Mouse (Mus musculus): Measurements from ENCODE around the gene Necab3. TPM values are rescaled to one million over a fixed set of nuclear protein-coding genes. Genes with fewer than 3 reads are reported as not detected.

Necab3 gene
- polyA plus RNA-seq, 1 experiment, result 0.46 TPM

GRCm38 (mm10) chr2:154580586-154580985 is 21.9 kb upstream of the Necab3 start:
- no peaks in the 10 kb centered on the region for H3K36me3 ChIP-seq (ENCODE audit: control insufficient read depth, insufficient read depth)
- no peaks in the 10 kb centered on the region for H3K27me3 ChIP-seq (ENCODE audit: control insufficient read depth, insufficient read depth, insufficient read length)
- TF ChIP-seq MYOD1 (IDR thresholded peaks at IDR 0.05; ENCODE audit: control insufficient read depth, insufficient read length, low read depth) (no peak), CTCF (IDR thresholded peaks at IDR 0.05; ENCODE audit: control insufficient read depth, insufficient read depth, insufficient read length) (no peak), FOSL1 (IDR thresholded peaks at IDR 0.05; ENCODE audit: insufficient read depth, low read length, poor library complexity, severe bottlenecking) (no peak), MAX (IDR thresholded peaks at IDR 0.05) (no peak), USF1 (IDR thresholded peaks at IDR 0.05; ENCODE audit: low read depth) (no peak), CEBPB (IDR thresholded peaks at IDR 0.05; ENCODE audit: low read depth) (no peak), MYOG (IDR thresholded peaks at IDR 0.05; ENCODE audit: control insufficient read depth, extremely low read depth, insufficient read length) (no peak)
- no peak overlapping the region for H3K4me3 ChIP-seq (ENCODE audit: insufficient read depth, poor library complexity, severe bottlenecking)
- H3ac ChIP-seq (ENCODE audit: control insufficient read depth, insufficient read length, low read depth), result no peak overlapping the region
- no peaks in the 10 kb centered on the region for H3K79me2 ChIP-seq (ENCODE audit: control insufficient read depth, insufficient read depth)
- H3K79me3 ChIP-seq (ENCODE audit: low read depth), result no peaks in the 10 kb centered on the region

GRCm38 (mm10) chr2:154577744-154578067 is 19.0 kb upstream of the Necab3 start:
- H3ac ChIP-seq (ENCODE audit: control insufficient read depth, insufficient read length, low read depth), result no peak overlapping the region
- H3K4me3 ChIP-seq (ENCODE audit: insufficient read depth, poor library complexity, severe bottlenecking), result no peak overlapping the region
- no peaks in the 10 kb centered on the region for H3K79me2 ChIP-seq (ENCODE audit: control insufficient read depth, insufficient read depth)
- H3K27me3 ChIP-seq (ENCODE audit: control insufficient read depth, insufficient read depth, insufficient read length), result no peaks in the 10 kb centered on the region
- no peaks in the 10 kb centered on the region for H3K36me3 ChIP-seq (ENCODE audit: control insufficient read depth, insufficient read depth)
- TF ChIP-seq CTCF (IDR thresholded peaks at IDR 0.05; ENCODE audit: control insufficient read depth, insufficient read depth, insufficient read length) (no peak), FOSL1 (IDR thresholded peaks at IDR 0.05; ENCODE audit: insufficient read depth, low read length, poor library complexity, severe bottlenecking) (no peak), MYOG (IDR thresholded peaks at IDR 0.05; ENCODE audit: control insufficient read depth, extremely low read depth, insufficient read length) (no peak)
- no peaks in the 10 kb centered on the region for H3K79me3 ChIP-seq (ENCODE audit: low read depth)

DNA sequence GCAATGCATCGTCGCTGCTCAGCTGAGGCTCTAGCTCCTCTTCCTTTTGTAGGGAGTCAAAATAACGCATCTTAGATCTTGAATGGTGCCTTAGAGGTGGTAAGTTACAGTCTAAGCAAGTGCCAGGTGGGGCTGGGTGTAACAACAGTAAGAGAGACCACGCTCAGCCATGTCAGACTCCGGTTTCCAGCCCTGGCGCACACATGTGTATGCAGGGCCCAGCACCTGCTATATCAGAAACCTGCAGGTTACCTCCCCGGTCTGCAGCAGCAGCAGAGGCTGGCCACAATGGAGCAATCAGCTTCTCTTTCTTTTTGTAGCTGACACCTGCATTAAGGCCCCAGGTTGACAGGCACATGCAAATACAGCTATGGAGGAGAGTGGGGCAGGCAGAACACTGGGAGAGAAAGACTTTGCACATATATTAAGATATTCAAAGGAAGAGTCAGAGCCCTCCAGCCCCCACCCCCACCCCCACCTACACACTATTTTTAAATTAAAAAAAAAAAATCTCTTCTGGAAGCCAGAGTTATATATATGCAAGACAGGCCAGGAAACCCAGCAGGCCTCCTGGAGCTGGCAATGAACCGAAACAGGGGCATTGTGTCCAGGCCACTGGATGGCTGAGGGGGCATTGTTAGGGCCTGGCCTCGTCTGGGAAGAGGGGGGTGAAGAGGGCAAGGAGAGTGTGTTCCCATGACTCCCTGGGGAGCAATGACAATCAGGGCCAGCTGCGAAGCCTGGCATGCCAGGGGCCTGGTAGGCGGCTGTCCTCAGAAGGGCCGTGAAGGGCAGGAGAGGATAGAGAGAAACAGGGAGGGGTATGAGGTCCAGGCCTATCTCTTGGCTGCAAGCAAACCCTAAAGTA is 18.4 kb upstream of the Necab3 start:
- TF ChIP-seq CTCF (IDR thresholded peaks at IDR 0.05; ENCODE audit: control insufficient read depth, insufficient read depth, insufficient read length), result no peak
- TF ChIP-seq USF1 (IDR thresholded peaks at IDR 0.05; ENCODE audit: low read depth), result no peak
- no peak for TF ChIP-seq MYOG (IDR thresholded peaks at IDR 0.05; ENCODE audit: control insufficient read depth, extremely low read depth, insufficient read length)
- TF ChIP-seq MYOD1 (IDR thresholded peaks at IDR 0.05; ENCODE audit: control insufficient read depth, insufficient read length, low read depth), result no peak
- TF ChIP-seq MAX (IDR thresholded peaks at IDR 0.05), result no peak
- no peak for TF ChIP-seq FOSL1 (IDR thresholded peaks at IDR 0.05; ENCODE audit: insufficient read depth, low read length, poor library complexity, severe bottlenecking)
- no peak for TF ChIP-seq CEBPB (IDR thresholded peaks at IDR 0.05; ENCODE audit: low read depth)
- H3K4me3 ChIP-seq (ENCODE audit: insufficient read depth, poor library complexity, severe bottlenecking), result no peak overlapping the region
- no peaks in the 10 kb centered on the region for H3K79me3 ChIP-seq (ENCODE audit: low read depth)
- H3K27me3 ChIP-seq (ENCODE audit: control insufficient read depth, insufficient read depth, insufficient read length), result no peaks in the 10 kb centered on the region
- no peaks in the 10 kb centered on the region for H3K36me3 ChIP-seq (ENCODE audit: control insufficient read depth, insufficient read depth)
- H3ac ChIP-seq (ENCODE audit: control insufficient read depth, insufficient read length, low read depth), result no peak overlapping the region
- no peaks in the 10 kb centered on the region for H3K79me2 ChIP-seq (ENCODE audit: control insufficient read depth, insufficient read depth)

GRCm38 (mm10) chr2:154574271-154574670 is 15.6 kb upstream of the Necab3 start:
- no peaks in the 10 kb centered on the region for H3K36me3 ChIP-seq (ENCODE audit: control insufficient read depth, insufficient read depth)
- H3K79me2 ChIP-seq (ENCODE audit: control insufficient read depth, insufficient read depth), result peaks cover under 1% of the 10 kb centered on the region
- H3K27me3 ChIP-seq (ENCODE audit: control insufficient read depth, insufficient read depth, insufficient read length), result no peaks in the 10 kb centered on the region
- no peak overlapping the region for H3K4me3 ChIP-seq (ENCODE audit: insufficient read depth, poor library complexity, severe bottlenecking)
- no peak overlapping the region for H3ac ChIP-seq (ENCODE audit: control insufficient read depth, insufficient read length, low read depth)
- TF ChIP-seq USF1 (IDR thresholded peaks at IDR 0.05; ENCODE audit: low read depth), result no peak
- no peak for TF ChIP-seq MAX (IDR thresholded peaks at IDR 0.05)
- TF ChIP-seq CTCF (IDR thresholded peaks at IDR 0.05; ENCODE audit: control insufficient read depth, insufficient read depth, insufficient read length), result no peak
- TF ChIP-seq MYOG (IDR thresholded peaks at IDR 0.05; ENCODE audit: control insufficient read depth, extremely low read depth, insufficient read length), result no peak
- no peak for TF ChIP-seq MYOD1 (IDR thresholded peaks at IDR 0.05; ENCODE audit: control insufficient read depth, insufficient read length, low read depth)
- TF ChIP-seq CEBPB (IDR thresholded peaks at IDR 0.05; ENCODE audit: low read depth), result no peak
- no peak for TF ChIP-seq FOSL1 (IDR thresholded peaks at IDR 0.05; ENCODE audit: insufficient read depth, low read length, poor library complexity, severe bottlenecking)
- no peaks in the 10 kb centered on the region for H3K79me3 ChIP-seq (ENCODE audit: low read depth)

DNA sequence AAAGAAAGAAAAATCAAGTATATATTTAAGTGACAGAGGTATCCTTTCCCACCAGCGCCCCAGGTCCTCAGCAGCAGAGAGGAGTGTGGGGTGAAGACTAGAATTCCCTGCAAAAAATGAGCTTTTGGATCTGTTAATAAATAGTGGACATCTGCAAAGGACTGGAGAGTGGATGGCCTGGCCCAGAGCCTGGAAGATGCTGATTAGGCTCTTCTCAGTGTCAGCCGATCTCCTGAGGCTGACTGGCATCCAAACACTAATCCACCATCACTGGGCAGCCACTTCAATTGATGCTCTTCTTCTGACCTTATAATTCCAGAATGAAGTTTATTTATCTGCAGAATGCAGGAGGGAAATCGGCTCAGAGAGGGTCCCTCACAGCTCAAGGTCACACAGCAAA is 14.3 kb upstream of the Necab3 start:
- Histone ChIP-seq H3K79me2 (ENCODE audit: control insufficient read depth, insufficient read depth) (peaks cover 13% of the 10 kb centered on the region), H3K27me3 (ENCODE audit: control insufficient read depth, insufficient read depth, insufficient read length) (no peaks in the 10 kb centered on the region), H3K36me3 (ENCODE audit: control insufficient read depth, insufficient read depth) (no peaks in the 10 kb centered on the region), H3ac (ENCODE audit: control insufficient read depth, insufficient read length, low read depth) (no peak overlapping the region), H3K4me3 (ENCODE audit: insufficient read depth, poor library complexity, severe bottlenecking) (no peak overlapping the region), H3K79me3 (ENCODE audit: low read depth) (peaks cover 9% of the 10 kb centered on the region)
- TF ChIP-seq USF1 (IDR thresholded peaks at IDR 0.05; ENCODE audit: low read depth) (no peak), CEBPB (IDR thresholded peaks at IDR 0.05; ENCODE audit: low read depth) (no peak), MYOD1 (IDR thresholded peaks at IDR 0.05; ENCODE audit: control insufficient read depth, insufficient read length, low read depth) (no peak), MAX (IDR thresholded peaks at IDR 0.05) (no peak), CTCF (IDR thresholded peaks at IDR 0.05; ENCODE audit: control insufficient read depth, insufficient read depth, insufficient read length) (no peak), MYOG (IDR thresholded peaks at IDR 0.05; ENCODE audit: control insufficient read depth, extremely low read depth, insufficient read length) (no peak), FOSL1 (IDR thresholded peaks at IDR 0.05; ENCODE audit: insufficient read depth, low read length, poor library complexity, severe bottlenecking) (no peak)

Measured in C2C12 (cell line).